8 mouse cellular contexts compared by ENCODE assay signal in the genomic region with DNA sequence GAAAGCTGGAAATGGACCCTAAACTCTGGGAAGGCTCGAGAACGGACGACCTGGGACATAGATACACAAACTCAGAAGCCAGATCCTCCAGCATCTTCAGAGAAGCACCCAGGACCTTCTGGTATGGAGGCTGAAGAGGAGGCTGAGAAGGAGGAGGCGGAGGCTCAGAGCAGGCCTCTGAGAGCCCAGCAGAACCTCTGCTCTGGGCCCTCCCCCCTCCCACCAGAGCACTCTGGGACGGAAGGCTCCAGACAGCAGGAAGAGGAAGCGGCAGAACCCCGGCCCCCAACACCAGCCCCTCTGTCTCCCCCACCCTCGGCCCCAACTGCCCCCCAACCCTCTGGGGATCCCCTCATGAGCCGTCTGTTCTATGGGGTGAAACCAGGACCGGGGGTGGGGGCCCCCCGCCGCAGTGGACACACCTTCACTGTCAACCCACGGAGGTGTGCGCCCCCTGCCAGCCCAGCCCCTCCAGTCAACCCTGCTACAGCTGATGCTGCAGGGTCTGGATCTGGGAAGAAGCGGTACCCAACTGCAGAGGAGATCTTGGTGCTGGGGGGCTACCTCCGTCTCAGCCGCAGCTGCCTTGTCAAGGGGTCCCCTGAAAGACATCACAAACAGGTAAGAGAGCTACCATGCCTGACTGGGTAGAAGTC. TPM values are rescaled to one million over a fixed set of nuclear protein-coding genes. Genes with fewer than 3 reads are reported as not detected.
DNase-seq lines count a peak whose midpoint lies in the region; ATAC-seq lines count a peak whose summit lies in the region.

No protein-coding gene starts in this region.

- intact Hi-C loops in left cerebral cortex, postnatal 14 days (cut with DNase I) = no loop called here

- WGBS in embryonic facial prominence, embryonic 14.5 days = 22% methylated on average over 15 of the region's 17 CpGs
- WGBS in hindbrain, embryonic 14.5 days = 36% methylated on average over 17 of the region's 17 CpGs
- 11% methylated on average over 17 of the region's 17 CpGs for WGBS in liver, embryonic 16.5 days (ENCODE audit: insufficient replicate concordance)
- 34% methylated on average over 17 of the region's 17 CpGs for WGBS in neural tube, embryonic 14.5 days

- H3K4me1 ChIP-seq in embryonic facial prominence, embryonic 14.5 days (ENCODE audit: control insufficient read depth, insufficient read depth, low read length) = peaks cover 38% of the 10 kb centered on the region
- H3K4me1 ChIP-seq in hindbrain, embryonic 14.5 days (replicated peaks; ENCODE audit: control insufficient read depth, insufficient read depth, low read length) = peaks cover 65% of the 10 kb centered on the region
- H3K4me1 ChIP-seq in liver, embryonic 16.5 days (ENCODE audit: control insufficient read depth, low read depth, low read length) = peaks cover 28% of the 10 kb centered on the region
- H3K4me1 ChIP-seq in neural tube, embryonic 14.5 days (ENCODE audit: control insufficient read depth, insufficient read depth, low read length) = peaks cover 45% of the 10 kb centered on the region

- peaks cover 22% of the 10 kb centered on the region for H3K36me3 ChIP-seq in embryonic facial prominence, embryonic 14.5 days (ENCODE audit: control insufficient read depth, insufficient read depth, low read length)
- peaks cover 15% of the 10 kb centered on the region for H3K36me3 ChIP-seq in hindbrain, embryonic 14.5 days (replicated peaks; ENCODE audit: control insufficient read depth, insufficient read depth)
- peaks cover 3% of the 10 kb centered on the region; the same call in 1 of the 2 replicates for H3K36me3 ChIP-seq in liver, embryonic 16.5 days (ENCODE audit: control insufficient read depth, insufficient read depth)
- H3K36me3 ChIP-seq in neural tube, embryonic 14.5 days (ENCODE audit: control insufficient read depth, insufficient read depth, low read length) = no peaks in the 10 kb centered on the region

- DNase-seq in right cerebral cortex, postnatal 10 days (ENCODE audit: low spot score in 2 of 2) = peak; percentile 40 to 46
- DNase-seq in right cerebral cortex, adult 18-20 months = no peak
- peak; percentile 21 for DNase-seq in embryonic facial prominence, embryonic 14.5 days (ENCODE audit: low spot score)
- DNase-seq in hindbrain, embryonic 14.5 days (ENCODE audit: low spot score) = no peak
- DNase-seq in frontal cortex, adult 2 months (ENCODE audit: extremely low spot score in 1 of 2, low spot score in 1 of 2) = no peak
- DNase-seq in left cerebral cortex, postnatal 14 days (ENCODE audit: low spot score in 2 of 2) = no peak

- H3K27ac ChIP-seq in embryonic facial prominence, embryonic 14.5 days (replicated peaks; ENCODE audit: low read depth, low read length) = peak overlapping the region; percentile 73; the same call in 1 of the 2 replicates
- peak overlapping the region; percentile 98 for H3K27ac ChIP-seq in hindbrain, embryonic 14.5 days
- peak overlapping the region; percentile 78 for H3K27ac ChIP-seq in liver, embryonic 16.5 days (ENCODE audit: low read length)
- peak overlapping the region; percentile 31; the same call in 1 of the 2 replicates for H3K27ac ChIP-seq in neural tube, embryonic 14.5 days (ENCODE audit: low read depth, low read length)

- peaks cover 6% of the 10 kb centered on the region; the same call in 1 of the 2 replicates for H3K9me3 ChIP-seq in embryonic facial prominence, embryonic 14.5 days (ENCODE audit: control insufficient read depth, low read length)
- no peaks in the 10 kb centered on the region for H3K9me3 ChIP-seq in hindbrain, embryonic 14.5 days (ENCODE audit: control insufficient read depth, low read length)
- peaks cover 2% of the 10 kb centered on the region; the same call in 1 of the 2 replicates for H3K9me3 ChIP-seq in liver, embryonic 16.5 days (replicated peaks; ENCODE audit: control insufficient read depth, low read length)
- no peaks in the 10 kb centered on the region for H3K9me3 ChIP-seq in neural tube, embryonic 14.5 days (ENCODE audit: control insufficient read depth, low read length)

- H3K27me3 ChIP-seq in embryonic facial prominence, embryonic 14.5 days (replicated peaks; ENCODE audit: control insufficient read depth, insufficient read depth, low read length) = no peaks in the 10 kb centered on the region
- no peaks in the 10 kb centered on the region for H3K27me3 ChIP-seq in hindbrain, embryonic 14.5 days (ENCODE audit: control insufficient read depth, insufficient read depth, low read length)
- peaks cover 62% of the 10 kb centered on the region for H3K27me3 ChIP-seq in liver, embryonic 16.5 days (ENCODE audit: control insufficient read depth, insufficient read depth, low read depth, low read length)
- no peaks in the 10 kb centered on the region for H3K27me3 ChIP-seq in neural tube, embryonic 14.5 days (ENCODE audit: control insufficient read depth, insufficient read depth, low read length)

- peak overlapping the region; percentile 57 for H3K4me3 ChIP-seq in embryonic facial prominence, embryonic 14.5 days (ENCODE audit: low read depth, low read length)
- peak overlapping the region; percentile 75 for H3K4me3 ChIP-seq in hindbrain, embryonic 14.5 days (replicated peaks; ENCODE audit: low read length)
- peak overlapping the region; percentile 57 for H3K4me3 ChIP-seq in liver, embryonic 16.5 days (ENCODE audit: low read depth, low read length)
- peak overlapping the region; percentile 78 for H3K4me3 ChIP-seq in neural tube, embryonic 14.5 days (ENCODE audit: low read depth, low read length)

- no peak for ATAC-seq in embryonic facial prominence, embryonic 14.5 days (ENCODE audit: low read depth)
- ATAC-seq in hindbrain, embryonic 14.5 days (ENCODE audit: low FRiP score) = no peak
- no peak for ATAC-seq in liver, embryonic 16.5 days (ENCODE audit: low read depth)
- ATAC-seq in neural tube, embryonic 14.5 days (ENCODE audit: low read depth) = no peak

- peak overlapping the region; percentile 96 for H3K4me2 ChIP-seq in embryonic facial prominence, embryonic 14.5 days (ENCODE audit: low read depth, low read length)
- H3K4me2 ChIP-seq in hindbrain, embryonic 14.5 days (replicated peaks) = peak overlapping the region; percentile 99
- H3K4me2 ChIP-seq in liver, embryonic 16.5 days (ENCODE audit: low read depth, low read length) = peak overlapping the region; percentile 42
- peak overlapping the region; percentile 94 for H3K4me2 ChIP-seq in neural tube, embryonic 14.5 days (ENCODE audit: low read depth, low read length)

- H3K9ac ChIP-seq in embryonic facial prominence, embryonic 14.5 days (ENCODE audit: low read depth, low read length) = peak overlapping the region; percentile 70
- peak overlapping the region; percentile 95 for H3K9ac ChIP-seq in hindbrain, embryonic 14.5 days
- H3K9ac ChIP-seq in liver, embryonic 16.5 days (ENCODE audit: low read depth, low read length) = peak overlapping the region; percentile 54
- H3K9ac ChIP-seq in neural tube, embryonic 14.5 days (replicated peaks; ENCODE audit: low read depth, low read length) = peak overlapping the region; percentile 63

RNA-seq across cellular contexts. Expression of gene Ppp1r18, which starts 2.9 kb away (rescaled TPM):
- polyA plus RNA-seq in embryonic facial prominence, embryonic 14.5 days (2014; fragmentation: Nextera tagmentation; extraction: Ambion mirVana) = 25.6 and 27.8 TPM in 2 replicates
- polyA plus RNA-seq in hindbrain, embryonic 14.5 days (2014; fragmentation: Nextera tagmentation; extraction: Ambion mirVana) = 18.8 and 20.7 TPM in 2 replicates
- 10.5 and 14.2 TPM in 2 replicates for polyA plus RNA-seq in liver, embryonic 16.5 days (2015; fragmentation: Nextera tagmentation; extraction: Ambion mirVana)
- polyA plus RNA-seq in neural tube, embryonic 14.5 days (2014; fragmentation: Nextera tagmentation; extraction: Ambion mirVana) = 18.0 and 27.3 TPM in 2 replicates
- 12.6 and 13.0 TPM in 2 replicates for polyA plus RNA-seq in frontal cortex, adult 2 months (2012; rRNA removed)
- 10 to 100 TPM; 12.8 to 14.1 TPM for total RNA-seq in left cerebral cortex, postnatal 14 days (2021)

RNA-seq across cellular contexts. Expression of gene Nrm, which starts 7.2 kb away (rescaled TPM):
- 47.7 and 55.4 TPM in 2 replicates for polyA plus RNA-seq in embryonic facial prominence, embryonic 14.5 days (2014; fragmentation: Nextera tagmentation; extraction: Ambion mirVana)
- 18.2 and 20.3 TPM in 2 replicates for polyA plus RNA-seq in hindbrain, embryonic 14.5 days (2014; fragmentation: Nextera tagmentation; extraction: Ambion mirVana)
- 20.7 and 21.1 TPM in 2 replicates for polyA plus RNA-seq in liver, embryonic 16.5 days (2015; fragmentation: Nextera tagmentation; extraction: Ambion mirVana)
- 15.7 and 16.9 TPM in 2 replicates for polyA plus RNA-seq in neural tube, embryonic 14.5 days (2014; fragmentation: Nextera tagmentation; extraction: Ambion mirVana)
- polyA plus RNA-seq in frontal cortex, adult 2 months (2012; rRNA removed) = 8.8 and 9.0 TPM in 2 replicates
- 1 to 10 TPM; 5.1 TPM for total RNA-seq in left cerebral cortex, postnatal 14 days (2021)

RNA-seq across cellular contexts. Expression of gene Dhx16, which starts 11.3 kb away (rescaled TPM):
- polyA plus RNA-seq in embryonic facial prominence, embryonic 14.5 days (2014; fragmentation: Nextera tagmentation; extraction: Ambion mirVana) = 40.2 and 43.4 TPM in 2 replicates
- 25.8 and 29.0 TPM in 2 replicates for polyA plus RNA-seq in hindbrain, embryonic 14.5 days (2014; fragmentation: Nextera tagmentation; extraction: Ambion mirVana)
- polyA plus RNA-seq in liver, embryonic 16.5 days (2015; fragmentation: Nextera tagmentation; extraction: Ambion mirVana) = 29.1 and 29.8 TPM in 2 replicates
- 22.4 and 37.5 TPM in 2 replicates for polyA plus RNA-seq in neural tube, embryonic 14.5 days (2014; fragmentation: Nextera tagmentation; extraction: Ambion mirVana)
- 42.6 and 50.6 TPM in 2 replicates for polyA plus RNA-seq in frontal cortex, adult 2 months (2012; rRNA removed)
- total RNA-seq in left cerebral cortex, postnatal 14 days (2021) = 10 to 100 TPM; 30.1 to 32.1 TPM

RNA-seq across cellular contexts. Expression of gene Mdc1, which starts 27.0 kb away (rescaled TPM):
- 10.2 and 14.8 TPM in 2 replicates for polyA plus RNA-seq in embryonic facial prominence, embryonic 14.5 days (2014; fragmentation: Nextera tagmentation; extraction: Ambion mirVana)
- 9.2 and 10.7 TPM in 2 replicates for polyA plus RNA-seq in hindbrain, embryonic 14.5 days (2014; fragmentation: Nextera tagmentation; extraction: Ambion mirVana)
- polyA plus RNA-seq in liver, embryonic 16.5 days (2015; fragmentation: Nextera tagmentation; extraction: Ambion mirVana) = 10.0 and 10.3 TPM in 2 replicates
- 6.0 and 8.5 TPM in 2 replicates for polyA plus RNA-seq in neural tube, embryonic 14.5 days (2014; fragmentation: Nextera tagmentation; extraction: Ambion mirVana)
- 9.9 and 11.0 TPM in 2 replicates for polyA plus RNA-seq in frontal cortex, adult 2 months (2012; rRNA removed)
- total RNA-seq in left cerebral cortex, postnatal 14 days (2021) = 10 to 100 TPM; 10.7 to 14.6 TPM

RNA-seq across cellular contexts. Expression of gene 2310061I04Rik, which starts 28.9 kb away (rescaled TPM):
- polyA plus RNA-seq in embryonic facial prominence, embryonic 14.5 days (2014; fragmentation: Nextera tagmentation; extraction: Ambion mirVana) = 20.5 and 21.5 TPM in 2 replicates
- polyA plus RNA-seq in hindbrain, embryonic 14.5 days (2014; fragmentation: Nextera tagmentation; extraction: Ambion mirVana) = 55.3 and 57.5 TPM in 2 replicates
- 7.9 and 8.0 TPM in 2 replicates for polyA plus RNA-seq in liver, embryonic 16.5 days (2015; fragmentation: Nextera tagmentation; extraction: Ambion mirVana)
- polyA plus RNA-seq in neural tube, embryonic 14.5 days (2014; fragmentation: Nextera tagmentation; extraction: Ambion mirVana) = 57.9 and 74.2 TPM in 2 replicates
- 107 and 119 TPM in 2 replicates for polyA plus RNA-seq in frontal cortex, adult 2 months (2012; rRNA removed)
- 10 to 100 TPM; 65.2 to 66.9 TPM for total RNA-seq in left cerebral cortex, postnatal 14 days (2021)

Comparison
In these comparisons a context has a peak if more than half of its experiments do, and no peak if none do; other contexts are left out.
1. DNase-seq: peak in right cerebral cortex, postnatal 10 days (2 of 2) and embryonic facial prominence, embryonic 14.5 days (single experiment); none in right cerebral cortex, adult 18-20 months (single experiment), hindbrain, embryonic 14.5 days (single experiment), frontal cortex, adult 2 months (0 of 2) and left cerebral cortex, postnatal 14 days (0 of 2).
2. H3K27ac ChIP-seq: peak in every context shown above with its lines; median percentile 98 in hindbrain, embryonic 14.5 days; 78 in liver, embryonic 16.5 days; 73 in embryonic facial prominence, embryonic 14.5 days; 31 in neural tube, embryonic 14.5 days.
3. H3K4me2 ChIP-seq: peak in every context shown above with its lines; median percentile 99 in hindbrain, embryonic 14.5 days; 96 in embryonic facial prominence, embryonic 14.5 days; 94 in neural tube, embryonic 14.5 days; 42 in liver, embryonic 16.5 days.
4. Peak in every context shown above with its lines, with median percentiles within 50 percentile points of each other: H3K4me3 ChIP-seq and H3K9ac ChIP-seq.